7 mouse cellular contexts compared by ENCODE assay signal in genomic region chr17:32702826-32703225, GRCm38 (mm10). TPM values are rescaled to one million over a fixed set of nuclear protein-coding genes. Genes with fewer than 3 reads are reported as not detected.
DNase-seq lines count a peak whose midpoint lies in the region; ATAC-seq and TF ChIP-seq lines count a peak whose summit lies in the region.

No protein-coding gene starts in this region.

- ATAC-seq in stomach, embryonic 16.5 days (ENCODE audit: insufficient read depth, low FRiP score) = peak; percentile 69; the same call in 1 of the 2 replicates
- ATAC-seq in erythroblast, adult 5-6 weeks (replicated peaks; ENCODE audit: low FRiP score, poor library complexity, severe bottlenecking) = no peak

- TF ChIP-seq POLR2A in brain, embryonic 14.5 days (IDR thresholded peaks at IDR 0.05; ENCODE audit: borderline replicate concordance, extremely low read depth, insufficient read depth, insufficient read length, poor library complexity, severe bottlenecking) = no peak

- H3K27me3 ChIP-seq in stomach, embryonic 16.5 days (ENCODE audit: control insufficient read depth, insufficient read depth, low read length) = no peaks in the 10 kb centered on the region

- peak in 1 of 2 experiments; percentile 18 for DNase-seq in layer of hippocampus, adult 2 months (ENCODE audit: low spot score in 2 of 2)
- DNase-seq in layer of hippocampus, adult 9-10 months (ENCODE audit: low spot score) = no peak
- DNase-seq in brain, embryonic 14.5 days (ENCODE audit: low read depth) = peak; percentile 15
- DNase-seq in induced T-regulatory cell, adult 2 months (ENCODE audit: low read depth) = peak; percentile 40
- peak; percentile 57 to 76 for DNase-seq in lung, adult 18-20 months

- H3K4me3 ChIP-seq in layer of hippocampus, adult 2 months = no peak overlapping the region
- H3K4me3 ChIP-seq in stomach, embryonic 16.5 days (replicated peaks; ENCODE audit: low read length) = no peak overlapping the region

- peak overlapping the region; percentile 41 for H3K4me2 ChIP-seq in stomach, embryonic 16.5 days (ENCODE audit: low read depth, low read length)

- no peaks in the 10 kb centered on the region for H3K36me3 ChIP-seq in stomach, embryonic 16.5 days (ENCODE audit: control insufficient read depth, insufficient read depth, low read length)

- H3K9ac ChIP-seq in stomach, embryonic 16.5 days (ENCODE audit: low read length) = no peak overlapping the region

- peaks cover 9% of the 10 kb centered on the region for H3K9me3 ChIP-seq in stomach, embryonic 16.5 days (replicated peaks; ENCODE audit: control insufficient read depth, low read length)

- H3K27ac ChIP-seq in layer of hippocampus, adult 2 months = no peak overlapping the region
- H3K27ac ChIP-seq in stomach, embryonic 16.5 days (ENCODE audit: low read length) = no peak overlapping the region

- WGBS in stomach, embryonic 16.5 days = 40% methylated on average over 22 of the region's 22 CpGs

- no peaks in the 10 kb centered on the region for H3K4me1 ChIP-seq in stomach, embryonic 16.5 days (ENCODE audit: control insufficient read depth, insufficient read depth, low read length)

- peak; percentile 64 for TF ChIP-seq CTCF in layer of hippocampus, adult 2 months (conservative IDR thresholded peaks at IDR 0.05)
- TF ChIP-seq CTCF in brain, embryonic 14.5 days (IDR thresholded peaks at IDR 0.05; ENCODE audit: borderline replicate concordance, extremely low read depth, insufficient read depth, insufficient read length) = peak; percentile 6; the same call in 1 of the 2 replicates

RNA-seq across cellular contexts. Expression of gene Cyp4f15, which starts 17.4 kb away (rescaled TPM):
- 10 to 100 TPM; 16.7 to 20.7 TPM for total RNA-seq in layer of hippocampus, adult 2 months (2021)
- polyA plus RNA-seq in brain, embryonic 14.5 days (2012; rRNA removed) = 2.4 and 3.1 TPM in 2 replicates
- polyA plus RNA-seq in stomach, embryonic 16.5 days (2015; fragmentation: Nextera tagmentation; extraction: Ambion mirVana) = 0.41 and 1.0 TPM in 2 replicates
- not detected in 2 replicates for total RNA-seq in erythroblast, adult 5-6 weeks (2015; ENCODE audit: low replicate concordance)
- not detected in 2 replicates for total RNA-seq in erythroblast, adult 5-6 weeks (2017; ENCODE audit: low replicate concordance)

RNA-seq across cellular contexts. Expression of gene Cyp4f40, which starts 44.1 kb away (rescaled TPM):
- not detected for total RNA-seq in layer of hippocampus, adult 2 months (2021)
- polyA plus RNA-seq in brain, embryonic 14.5 days (2012; rRNA removed) = 0.14 TPM in 1 of 2 replicates, not detected in the other
- 1.2 and 2.1 TPM in 2 replicates for polyA plus RNA-seq in stomach, embryonic 16.5 days (2015; fragmentation: Nextera tagmentation; extraction: Ambion mirVana)
- total RNA-seq in erythroblast, adult 5-6 weeks (2015; ENCODE audit: low replicate concordance) = not detected in 2 replicates
- total RNA-seq in erythroblast, adult 5-6 weeks (2017; ENCODE audit: low replicate concordance) = not detected in 2 replicates

Comparison
In these comparisons a context has a peak if more than half of its experiments do, and no peak if none do; other contexts are left out.
1. RNA of gene Cyp4f15, which starts 17.4 kb away (total RNA-seq): 16.7 to 20.7 TPM in layer of hippocampus, adult 2 months; not detected in erythroblast, adult 5-6 weeks; every median in the first group is over 10 times any median in the second.